Mouse (Mus musculus): ENCODE measurements around the gene Exoc1.

- no peak for TF ChIP-seq CTCF (IDR thresholded peaks at IDR 0.05; ENCODE audit: borderline replicate concordance, insufficient read depth, low read length)
- TF ChIP-seq POLR2A (IDR thresholded peaks at IDR 0.05; ENCODE audit: low read depth, low read length), result no peak
These were observed 60.9 kb downstream of the Exoc1 start for GRCm38 (mm10) chr5:76590009-76590408.

Measured in embryonic fibroblast, embryonic 13.5 days (primary cell).